Mouse (Mus musculus) left cerebral cortex, adult 9 months (tissue): ENCODE results near the gene Nr2e1.

Source experiments
- DNase-seq, 2 experiments: peaks; one replicate each; pipeline ENCODE4 v3.0.0; 2022; ENCODE audit warnings: low spot score in 2 of 2

Gene Nr2e1

GRCm38 (mm10) chr10:42587961-42588750 is 4.7 kb upstream of the Nr2e1 start:
- DNase-seq = no peak

- no peak for DNase-seq
Observed at GRCm38 (mm10) chr10:42585596-42586305, 2.3 kb upstream of the Nr2e1 start.

DNA sequence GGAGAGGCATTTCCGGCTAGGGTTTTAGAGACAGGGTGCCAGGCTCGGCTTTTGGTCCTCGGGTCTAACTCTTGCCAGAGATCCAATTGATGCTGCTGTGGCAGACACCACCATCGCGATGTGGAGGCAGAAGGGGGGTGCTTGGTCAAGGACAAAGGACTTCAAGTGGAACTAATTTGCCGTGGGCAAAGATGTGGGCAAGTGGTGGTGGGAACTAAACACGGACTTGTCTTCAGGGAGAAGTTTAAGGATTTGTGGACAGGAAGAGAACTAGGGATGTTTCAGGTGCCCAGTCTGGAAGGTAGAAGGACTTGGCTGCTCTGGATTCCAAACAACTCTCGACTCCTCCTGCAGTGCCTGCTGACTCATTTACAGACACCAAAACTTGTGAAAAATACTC is 1.7 kb upstream of the Nr2e1 start:
- no peak for DNase-seq

DNA sequence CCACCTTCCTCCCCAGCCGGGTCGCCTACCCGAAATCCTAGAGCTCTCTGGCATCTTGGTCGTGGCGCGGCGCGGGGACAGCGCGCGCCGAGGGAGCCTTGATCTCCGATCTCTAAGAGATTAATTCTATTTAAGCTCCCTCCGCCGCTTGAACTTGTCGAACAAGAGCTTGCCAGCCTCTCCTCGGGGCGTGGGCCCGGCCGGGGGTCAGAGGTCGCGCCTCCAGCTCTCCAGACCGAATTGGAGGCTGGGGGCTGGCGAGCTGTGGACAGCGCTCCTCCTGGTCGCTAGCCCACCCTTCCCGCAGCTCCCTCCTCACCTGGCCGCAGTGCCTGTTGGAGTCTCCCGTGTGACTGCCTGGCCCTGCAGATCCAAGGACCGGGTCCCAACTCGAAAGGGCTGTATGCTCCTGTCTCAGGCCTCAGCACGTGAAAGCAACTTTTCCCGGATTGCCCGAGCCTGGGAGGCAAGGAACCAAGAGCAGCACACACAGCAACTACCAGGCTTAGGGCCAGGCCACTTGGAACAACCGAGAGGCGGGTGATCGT is 1.1 kb upstream of the Nr2e1 start:
- no peak for DNase-seq

DNA sequence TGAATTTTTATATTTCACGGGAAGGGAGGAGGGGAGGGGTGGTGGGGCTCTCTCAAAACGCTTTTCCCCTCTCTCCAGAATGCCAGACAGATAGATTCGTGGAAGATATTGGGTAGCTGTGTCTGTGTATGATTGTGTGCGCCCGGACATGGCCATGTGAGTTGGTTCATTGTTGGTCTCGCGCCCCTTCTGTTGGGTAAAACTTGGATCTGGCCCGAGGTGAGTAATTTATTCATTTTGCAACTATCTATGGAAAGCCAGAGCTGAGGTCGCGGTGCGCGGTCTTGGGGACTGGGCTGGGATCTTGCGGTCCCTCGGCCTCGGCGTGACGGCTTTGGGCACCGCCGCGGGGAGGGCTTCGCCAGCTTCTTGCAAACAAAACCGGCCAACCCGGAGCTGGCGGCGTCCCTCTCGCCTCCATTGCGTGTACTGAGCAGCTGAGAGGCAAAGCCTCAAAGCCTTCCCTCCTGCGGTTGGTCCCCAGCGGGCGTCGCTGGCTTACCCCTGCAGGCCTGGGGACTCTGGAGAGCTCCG is 537 bp upstream of the Nr2e1 start:
- DNase-seq = no peak

GRCm38 (mm10) chr10:42582566-42583110 is 794 bp downstream of the Nr2e1 start:
- no peak for DNase-seq

DNA sequence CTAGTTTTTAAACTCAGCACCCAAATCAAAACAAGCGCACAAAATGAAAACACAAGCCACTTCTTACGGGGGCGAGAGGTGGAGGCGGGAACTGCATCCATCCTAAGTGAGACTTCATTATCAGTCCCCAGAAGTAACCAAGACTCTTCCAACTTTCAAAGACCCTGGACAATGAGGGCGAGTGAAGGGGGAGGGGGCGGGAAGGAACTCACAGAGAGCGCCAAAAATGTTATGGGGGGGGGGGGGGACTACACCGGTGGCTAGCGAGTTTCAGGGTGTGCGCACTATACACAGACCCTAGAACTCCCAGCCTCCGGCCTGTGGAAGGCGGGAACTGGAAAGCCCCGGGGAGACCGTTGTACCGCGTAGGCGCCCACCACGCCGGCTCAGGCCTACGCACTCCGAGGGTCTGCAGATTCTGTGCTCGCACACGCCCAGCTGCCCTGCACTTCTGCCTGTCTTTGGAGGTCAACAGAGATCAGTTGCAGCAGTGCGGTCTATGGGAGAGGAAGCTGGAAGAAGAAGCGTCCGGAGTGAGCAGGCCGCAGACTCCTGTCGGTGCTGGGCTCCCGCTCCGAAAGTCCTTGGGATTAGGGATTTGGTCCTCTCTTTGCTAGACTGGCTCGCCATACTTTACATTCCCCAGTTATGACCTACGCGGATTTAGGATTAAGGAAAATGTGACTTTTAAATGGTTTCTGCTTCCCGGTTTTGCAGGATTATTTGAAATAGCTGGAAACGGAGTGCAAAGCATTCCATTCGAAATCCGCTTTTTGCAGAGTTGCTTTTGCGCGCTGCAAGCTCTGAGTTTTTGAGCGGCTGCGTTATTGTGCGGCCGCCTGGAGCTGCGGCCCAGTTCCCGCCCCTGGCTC is 1.5 kb downstream of the Nr2e1 start:
- DNase-seq = no peak

DNA sequence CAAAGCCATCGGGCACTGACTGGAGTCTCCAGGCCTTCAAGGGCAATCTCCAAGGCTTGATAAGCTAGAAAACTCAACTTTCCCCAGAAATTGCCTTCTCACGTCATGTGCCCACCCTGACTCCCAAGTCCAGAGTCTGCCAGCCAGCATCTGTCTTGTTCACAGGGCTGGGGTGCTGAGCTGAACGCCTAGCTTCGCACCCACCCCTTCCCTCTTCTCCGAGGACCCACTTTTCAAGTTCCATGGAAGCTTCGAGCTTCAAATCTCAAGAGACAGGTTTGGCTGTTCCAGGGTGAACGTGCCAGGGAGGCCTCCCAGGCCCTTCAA is 2.5 kb downstream of the Nr2e1 start:
- no peak for DNase-seq

DNA sequence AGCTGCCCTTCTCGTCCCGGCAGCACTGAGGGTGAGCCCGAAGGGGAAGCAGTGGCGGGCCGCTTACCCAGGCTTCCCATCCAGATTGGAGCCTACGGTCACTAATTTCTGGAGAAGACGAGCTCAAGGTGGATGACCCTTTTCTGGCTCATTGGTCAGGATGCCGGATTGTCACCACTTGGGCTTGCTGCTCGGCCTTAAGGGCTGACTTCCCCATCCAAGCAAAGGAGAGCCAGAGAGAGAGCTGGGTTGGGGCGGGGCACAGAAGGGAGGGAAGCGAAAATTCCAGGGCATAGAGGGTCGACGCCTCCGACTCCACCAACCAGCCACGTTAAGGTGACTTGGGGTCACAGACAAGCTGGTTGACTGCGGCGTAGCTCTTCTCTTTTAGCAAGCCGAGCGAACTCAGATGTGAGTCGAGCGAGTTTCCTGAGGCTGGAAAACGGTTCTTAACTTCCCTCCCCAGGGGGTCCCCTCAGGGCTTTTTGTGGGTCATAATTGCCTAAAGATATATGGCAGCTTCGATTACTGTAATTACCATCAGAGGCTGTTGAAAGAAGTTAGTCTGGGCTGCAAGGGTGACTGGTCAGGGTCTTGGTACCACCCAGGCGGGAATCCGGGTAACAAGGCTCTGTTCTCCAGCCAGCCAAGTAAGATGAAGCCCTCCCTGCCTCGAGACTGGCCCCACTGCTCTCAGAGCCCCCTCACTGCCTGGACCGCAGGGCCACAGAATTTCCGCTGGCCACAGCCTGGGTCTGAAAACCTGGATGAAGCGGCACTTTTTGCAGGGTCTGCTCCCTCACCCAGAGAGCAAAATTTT is 3.1 kb downstream of the Nr2e1 start:
- DNase-seq = no peak

GRCm38 (mm10) chr10:42579475-42580130 is 3.8 kb downstream of the Nr2e1 start:
- no peak for DNase-seq

GRCm38 (mm10) chr10:42578698-42579474 is 4.5 kb downstream of the Nr2e1 start:
- DNase-seq = no peak

- DNase-seq = no peak
Observed at GRCm38 (mm10) chr10:42578281-42578675, 5.2 kb downstream of the Nr2e1 start.

DNA sequence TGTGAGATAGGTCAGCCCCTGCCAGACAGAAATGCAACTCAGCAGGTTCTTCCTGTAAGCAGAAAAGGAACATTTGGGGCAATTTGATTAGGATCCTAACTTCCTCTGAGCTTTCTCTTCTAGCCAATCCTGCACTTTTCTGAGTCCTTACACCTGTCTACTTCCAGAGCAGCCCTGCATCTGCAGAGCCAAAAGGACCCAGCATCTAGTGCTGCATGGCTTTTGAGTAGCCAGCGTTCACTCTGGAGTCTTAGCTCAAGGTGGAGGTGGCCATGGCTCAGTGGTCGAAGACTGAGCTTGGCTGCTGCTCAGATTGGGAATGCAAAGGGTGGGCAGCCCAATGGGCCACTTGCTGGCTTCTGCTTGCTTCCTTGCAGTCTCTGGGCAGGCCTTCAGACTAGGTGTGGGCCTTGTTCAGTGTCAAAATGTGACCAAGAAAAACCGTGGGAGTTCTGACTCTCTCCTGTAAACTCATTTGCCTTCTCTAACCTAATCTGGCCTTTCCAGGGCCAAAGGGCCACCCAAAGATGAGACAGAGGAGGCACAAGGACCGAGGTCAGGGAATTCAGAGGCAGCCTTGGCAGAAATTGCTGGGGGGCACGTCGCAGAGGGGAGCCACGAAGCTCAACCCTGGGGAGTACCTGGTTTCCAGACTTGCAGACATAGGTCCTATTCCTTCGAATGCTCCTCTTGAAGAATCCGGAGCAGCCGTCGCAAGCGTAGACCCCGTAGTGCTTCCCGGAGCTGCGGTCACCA is 5.7 kb downstream of the Nr2e1 start:
- DNase-seq = no peak

DNA sequence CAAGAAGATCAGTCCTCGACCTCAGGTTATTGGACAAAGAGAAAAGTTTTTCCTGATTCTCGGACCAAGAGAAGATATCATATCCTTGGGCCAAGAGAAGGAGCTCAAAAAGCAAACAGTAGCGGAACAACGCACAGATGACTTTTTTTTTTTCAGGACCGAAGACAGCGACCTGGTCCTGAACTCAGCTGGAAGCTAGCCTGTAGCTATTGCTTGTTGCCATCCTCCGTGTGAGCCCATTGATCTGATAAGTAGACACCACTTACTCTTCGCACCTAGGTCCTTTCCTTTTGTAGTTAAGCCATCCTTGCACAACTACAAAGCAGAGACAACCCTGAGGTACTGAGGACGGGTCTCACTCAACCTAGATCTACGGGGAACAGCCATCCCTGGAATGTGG is 8.8 kb downstream of the Nr2e1 start:
- DNase-seq = no peak

- no peak for DNase-seq
Observed at GRCm38 (mm10) chr10:42572971-42573370, 10.5 kb downstream of the Nr2e1 start.

- DNase-seq = no peak
Observed at GRCm38 (mm10) chr10:42572567-42572966, 10.9 kb downstream of the Nr2e1 start.

DNA sequence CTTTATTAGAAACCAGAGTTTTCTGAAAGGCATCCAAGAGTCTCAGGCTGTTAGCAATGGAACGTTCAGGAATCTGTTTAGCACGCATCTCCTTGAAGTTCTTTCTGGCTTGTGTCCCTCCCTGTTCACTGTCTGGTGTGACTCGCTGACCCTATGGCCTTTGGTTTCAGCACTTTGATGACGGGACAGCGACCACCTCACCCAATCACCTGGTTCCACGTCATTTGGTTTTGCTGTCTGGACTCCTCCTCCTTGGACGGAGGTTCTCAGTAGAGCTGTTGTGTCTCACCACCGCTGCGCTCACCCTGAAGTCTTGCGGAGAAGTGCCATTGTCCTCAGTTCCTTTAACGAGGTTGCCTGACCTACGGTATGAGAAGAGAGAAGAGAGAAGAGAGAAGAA is 21.2 kb downstream of the Nr2e1 start:
- no peak for DNase-seq

DNA sequence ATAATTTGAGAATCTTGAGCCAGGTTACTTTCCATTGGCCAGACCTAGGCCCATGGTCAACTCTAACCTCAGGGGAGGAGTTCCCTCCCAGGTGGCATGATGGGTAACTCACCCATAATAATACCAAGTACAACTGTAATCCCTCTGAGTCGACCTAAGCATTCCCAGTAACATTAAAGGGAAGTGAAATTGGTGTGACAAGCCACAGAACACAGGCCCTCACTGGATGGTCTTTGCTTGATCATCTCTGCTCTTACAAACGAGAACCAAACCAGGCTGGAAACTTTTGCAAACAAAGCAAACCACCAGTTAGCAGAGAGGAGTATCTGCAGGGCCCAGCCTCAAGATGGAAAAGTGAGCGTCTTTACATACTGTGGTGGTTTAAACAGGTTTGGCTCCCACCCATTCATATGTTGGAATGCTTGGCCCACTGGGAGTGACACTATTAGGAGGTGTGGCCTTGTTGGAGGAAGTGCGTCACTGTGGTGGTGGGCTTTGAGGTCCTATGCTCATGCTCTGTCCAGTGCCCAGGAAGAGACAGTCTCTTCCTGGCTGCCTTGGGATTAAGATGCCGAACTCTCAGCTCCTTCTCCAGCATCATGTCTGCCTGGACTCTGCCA is 23.7 kb downstream of the Nr2e1 start:
- no peak for DNase-seq
